Mouse (Mus musculus) adrenal gland, postnatal 36 days (tissue): ENCODE data around the gene Ankrd2. TPM values are rescaled to one million over a fixed set of nuclear protein-coding genes. Genes with fewer than 3 reads are reported as not detected.

Source experiments
- DNase-seq, 2 experiments: peaks; one replicate each; pipeline ENCODE4 v3.0.0; 2021; ENCODE audit warnings: mixed read lengths in 1 of 2
- long read RNA-seq, 2 experiments: library from polyadenylated mRNA; stranded (forward); transcript quantifications; one replicate each; pipeline ENCODE4 v2.0.0; 2021; ENCODE audit warnings: borderline sequencing depth in 2 of 2
- total RNA-seq, 2 experiments: library from RNA; stranded (reverse); gene quantifications; 2 replicates each; pipeline ENCODE4 v1.2.3; 2021

The Ankrd2 gene
- under 1 TPM in 1 of 2 experiments, not detected in 1; 0.49 TPM for total RNA-seq
- long read RNA-seq, experiment 1, partial matches to known transcripts, result 0 of 2 reads
- long read RNA-seq, experiment 1, other reads (novel, unspliced or antisense), result 0 of 2 reads
- long read RNA-seq, experiment 2, partial matches to known transcripts, result 2 of 2 reads
- long read RNA-seq, experiment 2, other reads (novel, unspliced or antisense), result 0 of 2 reads

DNA sequence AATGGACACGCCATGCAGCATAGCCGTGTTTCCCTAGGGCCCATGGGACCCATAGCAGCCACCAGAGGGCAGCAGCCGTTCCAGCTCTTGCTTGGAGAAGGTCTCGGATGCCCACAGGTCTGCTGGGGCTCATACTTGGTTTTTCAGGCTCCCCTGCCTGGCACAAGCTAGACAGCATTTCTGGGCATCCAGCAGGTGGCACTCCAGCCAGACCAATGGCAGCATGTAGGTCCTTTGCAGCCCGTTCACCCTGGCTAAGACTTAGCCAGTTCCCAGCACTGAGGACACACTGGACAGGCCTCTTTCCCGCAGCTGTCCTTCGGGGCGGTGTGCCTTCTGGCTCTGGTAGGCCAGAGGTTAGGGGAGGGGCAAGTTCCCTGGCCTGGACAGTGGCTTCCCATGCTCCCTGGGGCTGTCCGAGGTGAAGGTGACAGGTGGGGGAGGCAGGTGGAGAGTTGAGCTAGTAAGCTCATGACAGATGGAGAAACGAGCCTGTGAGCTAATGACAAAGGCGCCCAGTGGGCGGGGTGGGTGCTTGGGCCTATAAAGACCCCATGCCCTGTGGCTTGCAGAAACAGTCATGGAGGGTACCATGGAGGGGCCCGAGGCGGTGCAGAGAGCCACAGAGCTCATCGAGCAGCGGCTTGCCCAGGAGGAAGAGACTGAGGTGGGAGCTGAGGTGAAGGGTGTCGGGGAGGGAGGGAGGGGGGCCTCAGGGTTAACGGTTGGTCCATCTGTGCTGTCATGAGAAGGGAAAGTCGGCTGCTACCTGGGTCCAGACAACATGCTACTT lies at the start of gene Ankrd2:
Ankrd2 (plus strand) TSS at position 545 of the 793 bp plus-strand sequence.
- peak; percentile 89 to 92 for DNase-seq

GRCm38 (mm10) chr19:41987206-41987605 lies 48.6 kb upstream of the Ankrd2 start:
- no peak for DNase-seq

- DNase-seq, result no peak
Measured at GRCm38 (mm10) chr19:41989810-41990209, 46.0 kb upstream of the Ankrd2 start.

- no peak for DNase-seq
Measured at GRCm38 (mm10) chr19:41991926-41992477, 43.8 kb upstream of the Ankrd2 start.

DNA sequence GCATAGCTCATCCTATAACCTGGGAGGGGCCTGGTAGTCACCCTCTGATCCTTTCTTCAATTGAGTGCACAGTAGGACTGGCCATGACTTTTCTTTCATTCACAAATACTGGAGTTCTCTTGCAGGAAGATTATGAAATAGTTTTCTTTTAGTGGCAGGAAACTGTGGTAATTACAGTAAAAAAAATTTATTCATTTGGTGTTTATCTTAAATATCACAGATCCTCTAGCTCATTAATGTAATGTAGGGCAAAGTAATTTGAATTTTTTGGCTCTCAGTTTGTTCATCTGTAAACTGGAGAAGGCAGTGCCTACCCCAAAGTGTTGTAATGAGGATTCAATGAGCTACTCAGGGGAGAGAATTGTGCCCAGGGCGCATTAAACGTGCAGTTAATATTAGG lies 42.8 kb upstream of the Ankrd2 start:
- no peak for DNase-seq

DNA sequence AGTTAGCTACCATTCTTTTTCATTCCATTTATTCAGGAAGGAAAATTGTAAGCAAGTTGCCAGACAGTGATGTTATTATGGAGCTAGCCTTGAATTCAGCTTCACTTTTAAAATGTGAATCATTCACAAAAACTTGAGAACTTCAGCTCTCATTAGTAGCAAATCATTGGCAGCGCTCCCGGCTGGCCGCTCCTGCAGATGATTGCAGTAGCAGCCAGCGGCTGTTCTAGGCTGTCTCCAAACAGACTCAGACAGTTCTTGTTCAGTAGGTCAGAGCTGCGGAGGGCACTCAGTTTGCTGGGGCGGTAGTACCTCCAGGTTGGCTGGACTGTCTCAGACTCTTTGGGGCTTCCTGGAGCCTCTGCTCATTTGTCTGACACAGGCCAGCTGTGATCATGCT lies 42.3 kb upstream of the Ankrd2 start:
- peak; percentile 92 to 93 for DNase-seq

GRCm38 (mm10) chr19:41994023-41994422 lies 41.8 kb upstream of the Ankrd2 start:
- DNase-seq, result no peak

DNA sequence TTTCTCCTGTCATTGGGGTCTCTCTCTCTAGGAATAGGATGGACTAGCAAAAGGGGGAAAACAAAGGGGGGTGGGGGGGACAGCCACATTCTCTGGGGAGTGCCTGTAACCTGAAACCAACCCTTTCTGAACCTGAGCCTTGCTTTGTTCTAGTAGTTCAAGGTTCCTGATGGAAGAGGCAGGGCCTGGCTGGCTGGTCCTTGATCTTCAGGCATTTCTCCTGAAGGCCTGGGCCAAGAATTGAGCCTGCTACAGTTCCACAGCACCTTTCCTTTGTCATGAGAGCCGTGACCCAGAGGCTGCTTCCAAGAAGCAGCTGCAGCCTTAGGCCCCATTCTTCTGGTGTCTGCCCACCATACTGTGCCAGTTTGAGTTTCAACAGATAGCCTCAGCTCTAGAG lies 40.3 kb upstream of the Ankrd2 start:
- no peak for DNase-seq

- no peak for DNase-seq
Measured at GRCm38 (mm10) chr19:41997090-41997489, 38.7 kb upstream of the Ankrd2 start.

GRCm38 (mm10) chr19:41998770-41999548 lies 36.8 kb upstream of the Ankrd2 start:
- no peak for DNase-seq

GRCm38 (mm10) chr19:41999688-42000283 lies 36.0 kb upstream of the Ankrd2 start:
- peak in 1 of 2 experiments; percentile 40 for DNase-seq

- DNase-seq, result no peak
Measured at GRCm38 (mm10) chr19:42000446-42000958, 35.3 kb upstream of the Ankrd2 start.

DNA sequence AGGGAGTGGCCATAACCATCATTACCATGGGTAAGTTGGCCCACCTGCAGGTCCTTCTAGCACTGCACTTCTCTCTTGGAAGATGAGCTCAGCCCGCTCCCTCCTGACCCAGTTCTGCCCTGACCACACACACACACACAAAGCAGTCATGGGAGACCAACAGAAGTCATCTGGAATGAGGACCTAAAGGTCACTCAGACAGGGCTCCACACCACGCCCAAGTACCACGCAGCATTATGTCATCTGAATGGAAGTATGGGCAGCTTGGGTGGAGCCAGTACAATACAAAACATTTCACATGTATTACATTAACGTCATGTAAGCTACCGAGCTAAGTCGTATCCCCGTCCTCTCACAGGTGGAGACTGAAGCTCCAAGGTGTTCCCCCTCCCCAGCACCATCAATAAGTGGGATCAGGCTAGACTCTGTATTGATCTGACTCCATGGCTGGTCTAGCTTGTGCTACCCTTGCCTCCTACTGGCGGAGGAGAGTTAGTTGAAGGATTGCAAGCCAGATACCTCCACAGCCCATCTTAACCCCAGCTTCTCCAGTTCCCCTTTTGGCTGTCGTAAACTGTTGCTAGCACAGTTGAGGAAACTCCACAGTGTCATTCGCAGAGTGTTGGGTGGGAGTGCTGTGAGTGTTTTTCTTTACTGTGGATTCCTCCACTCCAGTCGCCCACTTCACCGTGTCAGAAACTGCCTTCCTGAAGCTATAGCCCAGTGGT lies 34.4 kb upstream of the Ankrd2 start:
- DNase-seq, result no peak

DNA sequence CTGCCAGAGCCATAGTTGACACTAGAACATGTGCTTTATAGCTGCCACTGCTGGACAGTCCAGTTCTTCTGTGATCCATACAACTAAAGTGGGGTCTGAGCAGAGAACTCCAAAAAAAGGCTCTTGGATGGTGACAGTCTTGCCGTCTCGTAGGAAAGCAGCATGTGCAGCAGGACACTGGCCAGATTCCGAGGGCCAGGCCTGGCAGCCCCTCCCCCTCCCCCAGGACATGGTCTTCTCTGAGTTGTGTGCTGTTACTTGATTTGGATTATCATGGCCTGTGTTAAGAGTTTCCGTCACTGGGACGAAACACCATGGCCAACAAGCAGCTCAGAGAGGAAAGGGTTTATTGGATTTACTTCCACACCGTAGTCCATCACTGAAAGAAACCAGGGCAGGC lies 31.5 kb upstream of the Ankrd2 start:
- no peak for DNase-seq

- DNase-seq, result no peak
Measured at GRCm38 (mm10) chr19:42005616-42006015, 30.2 kb upstream of the Ankrd2 start.

DNA sequence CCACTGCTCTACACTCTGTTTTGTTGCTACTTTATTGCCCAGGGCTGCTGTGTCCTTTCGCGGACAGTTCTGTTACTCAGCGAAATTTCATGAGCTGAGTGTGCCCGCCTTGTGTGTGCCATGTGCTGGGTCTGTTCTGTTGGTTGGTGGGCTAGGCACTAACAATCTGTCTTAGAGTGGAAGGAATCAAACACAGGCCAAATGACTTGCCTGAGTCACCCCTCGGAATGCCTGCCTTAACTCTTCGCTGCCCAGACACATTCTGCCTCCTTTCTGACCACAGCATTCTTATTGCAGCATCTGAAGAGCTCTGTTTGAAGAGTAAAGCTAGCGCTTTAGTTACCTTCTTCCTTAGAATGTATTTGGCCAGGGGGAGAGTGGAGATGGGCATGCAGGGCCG lies 29.2 kb upstream of the Ankrd2 start:
- no peak for DNase-seq

DNA sequence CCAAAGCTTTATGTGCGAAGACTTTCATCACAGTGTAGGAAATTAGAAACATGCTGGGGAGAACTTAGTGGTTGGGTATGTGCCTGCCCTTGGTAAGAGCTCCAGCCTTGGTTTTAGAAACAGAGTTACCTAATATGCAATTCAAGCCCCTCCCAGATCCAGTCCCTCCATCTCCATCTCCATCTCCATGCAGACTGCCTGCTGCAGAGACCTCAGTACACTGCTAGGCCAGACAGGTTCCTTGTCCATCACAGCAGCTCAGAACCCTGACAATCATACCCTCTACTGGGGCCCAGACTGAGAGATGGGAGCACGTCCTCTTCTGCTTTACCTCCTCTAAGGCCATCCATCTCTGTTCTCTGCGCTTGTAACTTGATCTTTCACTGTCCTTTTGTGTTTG lies 27.2 kb upstream of the Ankrd2 start:
- DNase-seq, result no peak

GRCm38 (mm10) chr19:42009067-42009466 lies 26.7 kb upstream of the Ankrd2 start:
- no peak for DNase-seq

DNA sequence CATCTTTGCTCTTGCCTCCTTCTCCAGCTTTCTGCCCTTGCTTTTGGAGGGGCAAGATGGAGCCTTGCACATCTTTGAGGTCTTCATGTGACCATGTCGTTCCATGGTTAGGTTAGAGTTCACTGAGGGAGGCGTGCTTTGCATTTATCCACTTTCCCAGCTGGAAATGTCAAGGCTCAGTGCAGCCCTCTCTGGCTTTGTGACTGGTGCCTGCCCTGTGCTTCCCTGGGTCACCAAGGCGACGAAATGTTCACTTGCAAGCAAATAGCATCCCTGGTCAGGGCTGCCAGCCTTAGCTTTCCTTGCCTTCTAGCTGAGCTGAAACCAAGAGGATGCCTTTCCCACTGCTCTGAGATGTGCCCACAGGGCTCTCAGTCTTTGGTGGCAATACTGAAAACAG lies 25.4 kb upstream of the Ankrd2 start:
- peak; percentile 62 to 73 for DNase-seq

DNA sequence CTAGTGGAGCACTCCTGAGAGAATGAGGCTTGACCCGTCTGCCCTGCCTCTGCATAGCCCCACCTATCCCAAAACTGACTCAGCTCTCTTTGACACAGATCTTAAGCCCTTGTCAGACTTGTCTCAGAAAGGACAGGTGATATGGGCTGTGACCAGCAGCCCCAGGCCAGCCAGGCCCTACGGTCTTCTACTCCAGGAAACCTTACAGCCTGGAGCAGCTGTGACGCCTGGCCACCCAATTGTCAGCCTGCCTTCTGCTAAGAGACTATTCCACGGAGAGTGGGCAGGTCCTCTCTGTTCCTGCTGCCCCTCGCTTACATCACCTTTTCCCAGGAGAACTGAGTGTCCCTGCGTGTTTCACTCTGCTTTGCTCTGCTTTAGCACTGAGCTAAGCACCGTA lies 24.7 kb upstream of the Ankrd2 start:
- DNase-seq, result no peak

DNA sequence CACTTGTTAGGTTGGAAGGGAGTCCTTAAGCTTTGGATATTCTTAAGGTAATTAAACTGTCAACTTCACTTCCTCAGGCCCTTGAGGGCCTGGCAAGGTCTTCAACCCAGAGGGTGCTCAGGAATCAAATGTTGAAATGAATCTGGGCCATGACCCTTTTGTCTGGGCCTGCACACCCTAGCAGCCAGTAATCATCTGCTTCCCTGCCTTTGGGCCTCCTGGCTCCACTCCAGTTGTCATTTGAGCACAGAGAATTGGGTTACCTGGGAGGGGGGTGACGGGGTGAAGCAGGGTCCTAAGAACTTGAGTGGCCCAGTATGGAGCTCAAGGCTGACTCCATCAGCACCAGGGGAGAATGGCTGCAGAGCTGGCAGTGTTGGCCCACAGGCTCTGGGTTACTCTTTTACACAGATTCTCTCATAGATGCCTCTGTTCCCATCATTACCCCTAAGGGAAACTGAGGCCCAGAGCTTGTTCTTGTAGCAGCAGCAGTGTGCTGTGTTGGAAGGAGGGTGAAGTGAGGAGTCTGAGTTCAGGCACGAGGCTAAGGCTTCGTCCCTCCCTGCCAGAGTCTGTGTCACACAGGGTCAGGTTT lies 21.5 kb upstream of the Ankrd2 start:
- no peak for DNase-seq
